Mouse (Mus musculus) small intestine, adult 2 months (tissue): Measurements from ENCODE around the gene Pdzd7. TPM values are rescaled to one million over a fixed set of nuclear protein-coding genes. Genes with fewer than 3 reads are reported as not detected.
A peak's percentile ranks its signal among the peaks of the same experiment; 100 is the strongest.

Source experiments
- H3K27ac ChIP-seq: fragments of 200-500 bp; 2 replicates; pipeline ENCODE4 v1.5.1; 2012; ENCODE audit warnings: low read depth, low read length, control low read depth, inconsistent platforms; ENCODE audit not compliant: insufficient read depth
- H3K27me3 ChIP-seq: fragments of 200-500 bp; 2 replicates; pipeline ENCODE4 v1.6.1; 2012; ENCODE audit warnings: mild to moderate bottlenecking, moderate library complexity, low read length, inconsistent platforms; ENCODE audit not compliant: control insufficient read depth, insufficient read depth
- H3K36me3 ChIP-seq: fragments of 200-500 bp; 2 replicates; pipeline ENCODE4 v1.6.1; 2012; ENCODE audit warnings: mild to moderate bottlenecking, low read length, control low read depth, inconsistent platforms; ENCODE audit not compliant: control insufficient read depth, insufficient read depth
- H3K4me1 ChIP-seq: fragments of 200-500 bp; 2 replicates; pipeline ENCODE4 v1.6.1; 2012; ENCODE audit warnings: low read length, inconsistent platforms, mixed read lengths; ENCODE audit not compliant: control insufficient read depth, insufficient read depth, insufficient read length
- H3K4me3 ChIP-seq: fragments of 200-500 bp; 2 replicates; pipeline ENCODE4 v1.5.1; 2012; ENCODE audit warnings: low read depth, mild to moderate bottlenecking, control low read depth, inconsistent platforms, low read length, moderate library complexity
- CTCF ChIP-seq: fragments of 200-500 bp; IDR thresholded peaks from 2 replicates; pipeline ENCODE4 v1.5.1; 2012; ENCODE audit warnings: low read depth, mild to moderate bottlenecking, control low read depth, inconsistent platforms, low read length, moderate library complexity, mixed read lengths; ENCODE audit not compliant: insufficient replicate concordance, insufficient read length; ENCODE audit errors: extremely low read depth
- POLR2A ChIP-seq: fragments of 200-500 bp; IDR thresholded peaks from 2 replicates; pipeline ENCODE4 v1.6.1; 2012; ENCODE audit warnings: low read depth, mild to moderate bottlenecking, control low read depth, inconsistent platforms, low read length, moderate library complexity
- WGBS: fragments of 180-500 bp; shearing (Covaris S2); methylation state at CpG from one replicate; pipeline ENCODE4 v1.1.7; 2018; 5-methylcytosine and 5-hydroxymethylcytosine counted together
- polyA plus RNA-seq: library from polyadenylated mRNA; depleted of rRNA; stranded (reverse); fragments of >200 nt; gene quantifications from 2 replicates; pipeline ENCODE4 v1.2.3, GENCODE M21; 2012; rRNA removed

Gene Pdzd7
- 0.29 and 1.2 TPM in 2 replicates for polyA plus RNA-seq

DNA sequence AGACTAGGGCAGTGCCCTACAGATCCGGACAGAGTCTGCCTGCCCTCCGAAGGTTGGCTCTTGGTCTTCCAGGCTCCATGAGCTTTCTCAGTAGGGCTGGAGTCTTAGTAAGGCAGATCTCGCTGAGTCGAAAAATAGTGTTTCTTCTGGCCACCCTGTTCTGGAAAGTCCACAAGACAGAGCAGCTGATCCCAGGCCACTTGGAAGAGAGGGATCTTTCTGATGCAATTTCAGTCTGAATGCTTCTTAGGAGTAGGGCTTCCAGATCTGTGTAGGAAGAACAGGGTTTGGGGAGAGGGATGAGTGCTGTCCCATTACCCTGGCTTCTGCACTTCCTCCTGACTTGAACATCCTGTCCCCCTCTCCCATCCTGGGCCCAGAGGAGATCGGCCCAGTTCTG, at the start of gene Pdzd7:
TSS of gene Pdzd7 (minus strand) at position 67 of the 400 bp plus-strand sequence.
- peak within 1 kb of the TSS; percentile 68 for H3K4me3 ChIP-seq
- no peaks in the 10 kb centered on the region for H3K36me3 ChIP-seq
- H3K27ac ChIP-seq, result no peak within 1 kb of the TSS
- peaks cover 7% of the 10 kb centered on the region for H3K4me1 ChIP-seq
- TF ChIP-seq POLR2A (no peak), CTCF (no peak)
- WGBS, result 86% methylated on average over 5 of the region's 5 CpGs
- no peaks in the 10 kb centered on the region for H3K27me3 ChIP-seq

DNA sequence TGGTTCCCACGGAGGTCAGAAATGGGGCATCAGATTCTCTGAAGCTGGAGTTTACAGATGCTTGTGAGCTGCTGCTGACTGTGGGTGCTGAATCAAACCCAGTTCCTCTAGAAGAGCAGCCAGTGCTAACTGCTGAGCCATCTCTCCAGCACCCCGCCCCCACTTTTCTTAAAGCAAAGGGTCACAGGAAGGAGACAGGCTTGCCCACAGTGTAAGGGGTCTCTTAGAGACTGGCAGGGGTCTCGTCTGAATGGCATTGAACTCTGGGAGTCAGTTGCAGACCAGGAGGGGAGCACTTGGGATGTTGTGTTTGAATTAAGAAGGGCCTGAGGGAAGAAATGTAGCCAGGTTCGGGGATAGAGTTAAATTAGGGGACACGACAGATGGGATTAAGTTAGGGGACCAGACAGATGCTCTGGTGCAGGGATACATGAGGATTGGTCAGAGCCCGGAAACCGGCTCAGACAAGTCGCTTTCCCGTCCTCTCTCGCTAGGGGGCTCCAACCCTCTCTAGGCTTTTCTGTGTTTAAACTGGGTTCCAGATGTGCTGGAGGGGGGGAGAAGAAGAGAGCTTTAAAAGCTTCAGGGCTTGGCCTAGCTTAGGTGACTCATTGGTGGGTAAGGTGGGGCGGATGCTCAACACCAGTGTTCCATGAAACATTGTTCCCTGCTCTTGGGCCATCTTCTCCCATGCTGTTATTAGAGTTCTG, 36.5 kb upstream of the Pdzd7 start:
- no peaks in the 10 kb centered on the region for H3K36me3 ChIP-seq
- no peak overlapping the region for H3K4me3 ChIP-seq
- H3K27me3 ChIP-seq, result peaks cover 47% of the 10 kb centered on the region
- peaks cover 7% of the 10 kb centered on the region for H3K4me1 ChIP-seq
- TF ChIP-seq POLR2A, result no peak
- peak; percentile 57; the same call in 1 of the 2 replicates for TF ChIP-seq CTCF
- H3K27ac ChIP-seq, result no peak overlapping the region
- WGBS, result 15% methylated on average over 11 of the region's 11 CpGs

DNA sequence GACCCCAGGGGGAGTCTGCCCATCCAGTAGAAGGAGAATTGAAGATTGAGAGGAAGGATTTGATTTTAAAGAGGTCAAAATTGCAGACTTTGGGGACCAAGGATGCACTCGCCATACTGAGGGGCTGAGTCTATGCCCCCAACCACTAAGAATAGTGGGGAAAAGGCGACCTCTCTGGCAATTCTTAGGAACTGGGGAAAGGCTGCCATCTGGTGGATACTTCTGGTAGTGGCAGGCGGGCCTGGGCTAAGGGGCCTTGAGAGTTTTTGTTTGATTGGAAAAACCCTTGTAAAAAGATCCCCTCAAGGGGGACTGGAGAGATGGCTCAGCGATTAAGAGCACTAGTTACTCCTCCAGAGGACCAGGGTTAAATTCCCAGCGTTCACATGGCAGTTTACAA, 35.8 kb upstream of the Pdzd7 start:
- under 1% methylated on average over 5 of the region's 5 CpGs for WGBS
- TF ChIP-seq CTCF, result peak; percentile 99; the same call in 1 of the 2 replicates
- TF ChIP-seq POLR2A, result no peak
- no peak overlapping the region for H3K4me3 ChIP-seq
- no peaks in the 10 kb centered on the region for H3K36me3 ChIP-seq
- peaks cover 9% of the 10 kb centered on the region for H3K4me1 ChIP-seq
- H3K27me3 ChIP-seq, result peaks cover 43% of the 10 kb centered on the region
- H3K27ac ChIP-seq, result no peak overlapping the region

DNA sequence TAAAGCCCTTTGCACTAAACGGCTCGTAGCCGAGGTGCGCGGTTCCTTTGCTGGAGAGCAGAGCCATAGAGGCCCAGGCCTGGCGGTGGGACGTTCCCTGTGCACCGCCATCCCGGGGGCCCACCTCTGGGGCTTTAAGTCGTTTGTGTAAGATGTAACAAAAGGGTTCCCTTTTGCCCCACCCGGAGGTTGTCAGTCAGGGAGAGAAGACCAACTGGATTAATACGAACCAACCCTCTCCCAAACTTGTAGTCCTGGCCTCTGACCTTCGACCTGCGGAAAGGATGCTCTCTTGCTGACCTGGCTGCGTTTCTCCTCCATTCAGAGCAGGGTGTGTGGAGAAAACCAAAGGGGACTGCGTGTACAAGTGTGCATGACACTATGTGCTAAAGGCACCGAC, 35.2 kb upstream of the Pdzd7 start:
- 2% methylated on average over 17 of the region's 17 CpGs for WGBS
- TF ChIP-seq POLR2A (no peak), CTCF (no peak)
- Histone ChIP-seq H3K4me1 (peaks cover 11% of the 10 kb centered on the region), H3K27ac (no peak overlapping the region), H3K27me3 (peaks cover 40% of the 10 kb centered on the region), H3K4me3 (peak overlapping the region; percentile 43; the same call in 1 of the 2 replicates), H3K36me3 (no peaks in the 10 kb centered on the region)

DNA sequence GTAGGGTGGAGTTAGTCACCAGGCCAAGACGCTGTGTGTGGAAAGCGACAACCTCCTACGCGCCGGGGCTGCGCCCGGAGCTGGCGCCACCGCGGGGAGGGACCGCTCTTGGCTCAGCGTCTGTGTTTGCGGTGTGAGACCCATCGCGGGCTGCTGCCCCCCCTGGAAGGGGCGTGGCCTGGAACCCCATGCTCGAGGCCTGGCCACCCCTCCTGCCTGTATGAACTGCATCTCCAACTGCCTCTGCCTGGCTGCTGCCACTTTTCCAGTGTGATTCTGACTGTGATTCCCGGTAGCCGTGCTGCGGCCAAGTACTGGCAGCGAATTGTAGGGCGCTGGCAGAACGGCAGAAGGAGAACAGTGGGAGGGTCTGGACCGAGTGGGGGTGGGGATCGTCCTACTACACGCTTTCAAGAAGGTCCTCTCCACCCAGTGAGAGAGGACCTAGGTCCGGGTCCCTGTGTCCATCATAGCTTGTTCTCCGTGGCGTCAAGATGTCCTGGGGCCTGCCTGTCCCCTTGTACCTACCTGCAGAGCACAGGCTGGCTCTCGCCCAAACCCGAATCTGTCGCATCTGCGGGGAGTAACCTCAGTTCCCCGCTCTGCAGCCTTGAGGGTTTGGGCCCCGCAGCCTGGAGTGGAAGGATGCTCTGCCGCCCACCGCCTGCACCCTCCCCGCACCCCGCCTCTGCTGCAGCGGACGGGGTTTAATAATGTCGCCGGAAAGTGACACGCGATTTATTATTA, 34.4 kb upstream of the Pdzd7 start:
- Histone ChIP-seq H3K36me3 (no peaks in the 10 kb centered on the region), H3K27me3 (peaks cover 38% of the 10 kb centered on the region), H3K4me1 (peaks cover 12% of the 10 kb centered on the region), H3K27ac (no peak overlapping the region), H3K4me3 (peak overlapping the region; percentile 43)
- TF ChIP-seq CTCF (no peak), POLR2A (no peak)
- under 1% methylated on average over 45 of the region's 45 CpGs for WGBS

DNA sequence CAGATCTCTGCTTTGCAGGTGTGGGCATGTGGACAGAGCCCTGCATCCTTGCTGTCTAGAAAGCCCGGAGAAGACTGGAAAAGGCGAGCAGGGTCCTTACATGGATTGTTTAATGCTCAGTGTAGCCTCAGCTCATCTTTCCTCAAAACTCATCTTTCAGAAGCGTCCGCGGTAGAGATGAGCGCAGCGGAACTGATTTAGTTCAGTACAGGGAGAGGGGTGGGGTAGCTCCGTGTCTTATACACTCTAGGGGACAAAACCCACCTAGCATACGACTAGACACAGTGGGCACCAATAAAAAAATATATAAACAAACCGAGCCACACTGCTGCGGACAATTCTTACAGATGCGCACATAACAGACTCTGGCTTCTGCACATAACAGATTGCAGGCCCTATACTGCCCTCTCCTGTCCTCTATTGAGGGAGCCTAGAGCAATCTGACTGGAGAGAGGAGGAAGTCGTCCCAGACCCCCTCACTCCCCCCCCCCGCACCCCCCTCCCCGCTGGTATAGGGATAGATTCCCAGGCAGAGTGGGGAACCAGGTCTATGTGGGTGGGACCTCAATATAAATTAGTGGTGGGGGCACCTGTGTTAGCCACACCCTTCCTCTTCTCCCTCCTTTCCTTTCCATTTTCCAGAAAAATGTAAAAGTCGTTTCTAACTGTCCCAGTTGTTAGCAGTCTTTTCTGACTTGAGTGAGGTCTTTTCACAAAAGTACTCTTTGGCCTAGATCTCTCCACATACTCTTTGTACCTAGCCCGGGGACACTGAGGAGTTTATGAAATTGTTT, 33.7 kb upstream of the Pdzd7 start:
- 16% methylated on average over 17 of the region's 17 CpGs for WGBS
- H3K4me1 ChIP-seq, result peaks cover 12% of the 10 kb centered on the region
- peak overlapping the region; percentile 43; the same call in 1 of the 2 replicates for H3K4me3 ChIP-seq
- no peaks in the 10 kb centered on the region for H3K36me3 ChIP-seq
- H3K27ac ChIP-seq, result no peak overlapping the region
- H3K27me3 ChIP-seq, result peaks cover 38% of the 10 kb centered on the region
- TF ChIP-seq POLR2A (no peak), CTCF (peak; percentile 17; the same call in 1 of the 2 replicates)

DNA sequence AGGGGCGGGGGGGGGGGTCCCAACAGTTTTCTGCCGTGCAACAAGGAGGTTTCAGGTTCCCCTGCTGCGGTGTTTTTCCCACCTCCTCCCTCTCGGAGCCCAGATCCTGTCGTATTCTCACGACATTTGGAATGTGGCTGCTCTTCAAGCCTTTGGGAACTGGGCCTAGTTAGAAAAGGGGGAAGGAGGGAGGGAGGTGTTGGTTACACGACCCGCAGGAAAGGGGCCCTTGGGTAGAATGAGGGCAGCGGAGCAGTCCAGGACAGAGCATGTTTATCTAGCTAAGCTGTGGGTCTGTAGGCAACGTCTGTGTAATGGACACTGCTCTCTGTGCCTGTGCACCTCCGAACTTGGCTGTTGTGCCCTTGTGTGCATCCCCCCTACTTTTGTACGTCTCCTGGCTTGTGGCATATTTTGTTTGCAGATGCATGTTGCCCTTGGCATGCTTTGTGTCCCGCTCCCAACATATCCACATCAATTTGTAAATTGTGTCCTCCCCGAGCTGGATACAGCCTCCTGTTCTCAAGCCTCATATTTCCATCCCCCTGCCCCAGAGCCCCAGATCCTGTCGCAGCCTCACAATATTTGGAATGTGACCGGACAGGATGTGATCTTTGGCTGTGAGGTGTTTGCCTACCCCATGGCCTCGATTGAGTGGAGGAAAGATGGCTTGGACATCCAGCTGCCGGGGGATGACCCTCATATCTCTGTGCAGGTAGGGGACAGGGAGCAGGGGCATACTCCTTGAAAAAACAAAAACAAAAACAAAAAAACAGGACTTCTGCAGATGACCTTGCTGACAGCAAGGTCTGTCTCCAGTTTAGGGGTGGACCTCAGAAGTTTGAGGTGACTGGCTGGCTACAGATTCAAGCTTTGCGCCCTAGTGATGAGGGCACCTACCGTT, 32.5 kb upstream of the Pdzd7 start:
- no peak overlapping the region for H3K27ac ChIP-seq
- H3K4me1 ChIP-seq, result peaks cover 12% of the 10 kb centered on the region
- TF ChIP-seq POLR2A, result no peak
- TF ChIP-seq CTCF, result no peak
- 18% methylated on average over 20 of the region's 20 CpGs for WGBS
- no peak overlapping the region for H3K4me3 ChIP-seq
- no peaks in the 10 kb centered on the region for H3K36me3 ChIP-seq
- H3K27me3 ChIP-seq, result peaks cover 38% of the 10 kb centered on the region
